Mouse (Mus musculus) olfactory bulb, adult 2 months (tissue): ENCODE measurements at regions not wholly inside any gene's neighbourhood (a gene's known extent, or its start where the extent isn't known, plus 50 kb on each side); places are given as distances from the start of the nearest gene placed in this dataset.

Experiments
- CTCF ChIP-seq: fragments of 200-500 bp; IDR thresholded peaks from 2 replicates; pipeline ENCODE4 v1.5.1; 2012; ENCODE audit warnings: low read depth, mild to moderate bottlenecking, low read length, moderate library complexity; ENCODE audit not compliant: insufficient read depth
- POLR2A ChIP-seq: fragments of 200-500 bp; IDR thresholded peaks from 2 replicates; pipeline ENCODE4 v1.6.1; 2012; ENCODE audit warnings: mild to moderate bottlenecking, low read depth, low read length, moderate library complexity; ENCODE audit not compliant: insufficient read depth

- TF ChIP-seq POLR2A, result no peak
- no peak for TF ChIP-seq CTCF
Measured at GRCm38 (mm10) chr13:55990186-55990585, 146.0 kb downstream of the H2afy start.
